ENCODE assay signal across 17 mouse cellular contexts in genomic region chr6:102520977-102521376, GRCm38 (mm10). TPM values are rescaled to one million over a fixed set of nuclear protein-coding genes. Genes with fewer than 3 reads are reported as not detected.
"Had no signal": no experiment of that assay in that cellular context is flagged by ENCODE, and none has a peak within 500 bp of the region (broad histone marks: within the 10 kb centered on the region; RNA-seq: fewer than 3 reads in every experiment).

No protein-coding gene starts in this region.

- H3K9ac ChIP-seq: kidney, embryonic 15.5 days; limb, embryonic 15.5 days; liver, embryonic 12.5 days; lung, embryonic 14.5 days; midbrain, embryonic 12.5 days had no signal

- H3K4me3 ChIP-seq: kidney, embryonic 15.5 days; left cerebral cortex, adult 2 months; limb, embryonic 15.5 days; liver, embryonic 12.5 days; midbrain, embryonic 12.5 days had no signal

- DNase-seq: kidney, adult 2 months; kidney, postnatal 14 days; lung, embryonic 14.5 days; lung, postnatal 10 days; lung, postnatal 4 days; retina, postnatal 1 day; right cerebral cortex, postnatal 4 days; spleen, adult 18-20 months; thymus, adult 18-20 months; thymus, postnatal 14 days had no signal

- H3K9me3 ChIP-seq: kidney, embryonic 15.5 days; limb, embryonic 15.5 days; liver, embryonic 12.5 days; midbrain, embryonic 12.5 days had no signal

- ATAC-seq: liver, embryonic 12.5 days had no signal

- H3K27me3 ChIP-seq: kidney, embryonic 15.5 days; limb, embryonic 15.5 days; liver, embryonic 12.5 days; midbrain, embryonic 12.5 days had no signal

- H3K4me1 ChIP-seq: kidney, embryonic 15.5 days; limb, embryonic 15.5 days; liver, embryonic 12.5 days; midbrain, embryonic 12.5 days had no signal

- H3K4me2 ChIP-seq: kidney, embryonic 15.5 days; limb, embryonic 15.5 days; liver, embryonic 12.5 days; lung, embryonic 14.5 days; midbrain, embryonic 12.5 days had no signal

- H3K36me3 ChIP-seq: kidney, embryonic 15.5 days; limb, embryonic 15.5 days; liver, embryonic 12.5 days; midbrain, embryonic 12.5 days had no signal

- H3K27ac ChIP-seq: kidney, embryonic 15.5 days; left cerebral cortex, adult 2 months; limb, embryonic 15.5 days; liver, embryonic 12.5 days; midbrain, embryonic 12.5 days had no signal

RNA-seq across cellular contexts. Expression of gene Cntn3, which starts 51.9 kb away (rescaled TPM):
- total RNA-seq: megakaryocyte, adult 5-6 weeks; monocyte, adult 5-6 weeks had no signal
